Mouse (Mus musculus) liver, postnatal 0 days (tissue): ENCODE data around the gene Cdc37l1. TPM values are rescaled to one million over a fixed set of nuclear protein-coding genes. Genes with fewer than 3 reads are reported as not detected.

ENCODE experiments used
- ATAC-seq: fragments of 200-750 bp; cut with Nextera tagmentation; 2 replicates; pipeline ENCODE4 v1.8.0; 2017; ENCODE audit warnings: mild to moderate bottlenecking, moderate library complexity
- DNase-seq: peaks from one replicate; pipeline ENCODE4 v3.0.0-alpha.2; 2016
- H3K27ac ChIP-seq: fragments of 300-500 bp; sonication (generic); 2 replicates; pipeline ENCODE4 v1.5.1; 2014; ENCODE audit warnings: antibody characterized with exemption, moderate library complexity, mild to moderate bottlenecking, low read depth
- H3K27me3 ChIP-seq: fragments of 300-500 bp; sonication (generic); 2 replicates; pipeline ENCODE4 v1.6.1; 2014; ENCODE audit warnings: low read length, control low read depth, mixed read lengths; ENCODE audit not compliant: insufficient read depth
- H3K36me3 ChIP-seq: fragments of 300-500 bp; sonication (generic); replicated peaks from 2 replicates; pipeline ENCODE4 v1.6.1; 2014; ENCODE audit warnings: mild to moderate bottlenecking, control low read depth, low read length, moderate library complexity, mixed read lengths; ENCODE audit not compliant: insufficient read depth
- H3K4me1 ChIP-seq: fragments of 300-500 bp; sonication (generic); 2 replicates; pipeline ENCODE4 v1.6.1; 2014; ENCODE audit warnings: antibody characterized with exemption, mild to moderate bottlenecking, control low read depth; ENCODE audit not compliant: insufficient read depth
- H3K4me2 ChIP-seq: fragments of 300-500 bp; sonication (generic); 2 replicates; pipeline ENCODE4 v1.6.1; 2014; ENCODE audit warnings: low read depth, mild to moderate bottlenecking, low read length, moderate library complexity, mixed read lengths
- H3K4me3 ChIP-seq: fragments of 300-500 bp; sonication (generic); 2 replicates; pipeline ENCODE4 v1.5.1; 2014; ENCODE audit warnings: low read depth, low read length
- H3K9ac ChIP-seq: fragments of 300-500 bp; sonication (generic); replicated peaks from 2 replicates; pipeline ENCODE4 v1.6.1; 2014; ENCODE audit warnings: mild to moderate bottlenecking, moderate library complexity
- H3K9me3 ChIP-seq: fragments of 300-500 bp; sonication (generic); 2 replicates; pipeline ENCODE4 v1.6.1; 2016; ENCODE audit warnings: mild to moderate bottlenecking, control low read depth, low read length, mixed read lengths
- CTCF ChIP-seq: sonication (generic); IDR thresholded peaks from 2 replicates; pipeline ENCODE4 v1.5.1; 2016; ENCODE audit warnings: antibody characterized with exemption, low read depth
- EP300 ChIP-seq: IDR thresholded peaks from 2 replicates; pipeline ENCODE4 v1.6.1; 2016; ENCODE audit warnings: antibody characterized with exemption, low read depth, mild to moderate bottlenecking
- WGBS: fragments of 180-500 bp; shearing (Covaris S2); extraction: QIAGEN DNeasy Blood & Tissue Kit; methylation state at CpG from one replicate; pipeline ENCODE4 v1.1.7; 2014; ENCODE audit not compliant: insufficient replicate concordance; 5-methylcytosine and 5-hydroxymethylcytosine counted together
- polyA plus RNA-seq: library from polyadenylated mRNA; unstranded; fragments of >200 nt; fragmentation: Nextera tagmentation; extraction: Ambion mirVana; gene quantifications from 2 replicates; pipeline ENCODE4 v1.2.1, GENCODE M21; 2015

Gene Cdc37l1
- polyA plus RNA-seq, 1 experiment from 2014 or later: 10.2 TPM

- Histone ChIP-seq H3K27ac (no peak overlapping the region), H3K36me3 (peaks cover 72% of the 10 kb centered on the region), H3K27me3 (no peaks in the 10 kb centered on the region), H3K9me3 (no peaks in the 10 kb centered on the region), H3K4me2 (no peak overlapping the region), H3K9ac (no peak overlapping the region), H3K4me3 (no peak overlapping the region), H3K4me1 (no peaks in the 10 kb centered on the region)
- 63% methylated on average over 11 of the region's 11 CpGs for WGBS
- TF ChIP-seq EP300 (no peak), CTCF (no peak)
- no peak for DNase-seq
- peak; percentile 59 for ATAC-seq
These were observed 34.3 kb downstream of the Cdc37l1 start for GRCm38 (mm10) chr19:29024391-29024947.

DNA sequence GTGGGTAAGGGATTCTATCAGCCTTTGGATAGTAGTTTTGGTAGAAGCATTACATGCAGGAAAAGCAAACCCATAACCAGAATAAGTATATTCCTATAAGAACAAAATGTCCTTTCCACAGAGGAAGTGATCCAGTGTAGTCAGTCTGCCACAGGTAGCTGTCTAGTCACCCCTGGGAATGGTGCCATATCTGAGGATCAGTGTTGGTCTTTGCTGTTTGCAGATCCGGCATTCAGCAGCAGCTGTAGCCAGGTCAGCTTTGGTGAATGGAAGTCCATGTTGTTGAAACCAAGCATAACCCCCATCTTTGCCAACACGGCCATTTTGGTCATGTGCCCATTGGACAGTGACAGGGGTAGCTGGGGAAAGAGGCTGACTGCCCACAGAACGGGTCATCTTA lies 41.6 kb downstream of the Cdc37l1 start:
- Histone ChIP-seq H3K27ac (no peak overlapping the region), H3K27me3 (no peaks in the 10 kb centered on the region), H3K4me1 (no peaks in the 10 kb centered on the region), H3K4me2 (no peak overlapping the region), H3K9me3 (no peaks in the 10 kb centered on the region), H3K9ac (no peak overlapping the region), H3K4me3 (no peak overlapping the region), H3K36me3 (peaks cover 20% of the 10 kb centered on the region)
- DNase-seq (peak; percentile 42), ATAC-seq (peak; percentile 88)
- WGBS: 71% methylated on average over 3 of the region's 3 CpGs
- TF ChIP-seq EP300 (no peak), CTCF (no peak)

DNA sequence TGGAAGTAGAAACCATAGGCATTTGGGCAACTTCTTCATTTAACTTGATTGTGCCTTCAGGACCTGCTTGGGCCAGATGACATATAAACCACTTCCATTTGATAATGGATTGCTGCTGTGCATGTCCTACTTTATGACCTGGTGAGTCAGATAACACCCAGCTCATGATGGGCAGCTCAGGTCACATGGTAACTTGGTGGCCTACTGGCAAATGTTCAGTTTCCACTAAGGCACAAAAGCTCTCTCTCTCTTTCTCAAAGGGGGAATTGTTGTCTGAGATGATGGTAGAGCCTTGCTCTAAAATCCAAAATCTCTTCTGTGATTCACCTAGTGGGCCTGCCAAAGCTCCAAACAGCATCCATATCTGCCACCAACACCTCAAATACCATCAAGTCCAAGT lies 42.5 kb downstream of the Cdc37l1 start:
- Histone ChIP-seq H3K27ac (no peak overlapping the region), H3K27me3 (no peaks in the 10 kb centered on the region), H3K36me3 (peaks cover 14% of the 10 kb centered on the region), H3K9me3 (no peaks in the 10 kb centered on the region), H3K9ac (no peak overlapping the region), H3K4me2 (no peak overlapping the region), H3K4me3 (no peak overlapping the region), H3K4me1 (no peaks in the 10 kb centered on the region)
- ATAC-seq (no peak), DNase-seq (no peak)
- TF ChIP-seq CTCF (no peak), EP300 (no peak)

DNA sequence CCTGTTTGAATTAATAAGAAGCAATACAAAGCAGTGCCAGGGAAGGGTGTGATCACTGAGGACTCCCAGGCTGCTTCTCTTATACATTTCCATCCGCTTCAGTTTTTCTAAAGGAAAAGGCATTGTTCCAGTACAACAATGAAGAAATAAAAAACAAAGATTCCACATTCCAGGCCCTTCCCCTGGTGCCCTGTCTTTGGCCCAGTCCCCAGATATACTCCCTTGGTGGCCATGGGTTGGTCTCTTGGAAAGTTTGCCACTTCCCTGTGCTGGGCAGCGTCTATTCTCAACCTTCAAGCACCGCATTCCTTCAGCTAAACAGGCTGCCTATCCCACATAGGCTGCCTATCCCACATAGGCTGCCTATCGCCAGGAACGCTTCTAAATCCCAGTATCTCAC lies 46.9 kb downstream of the Cdc37l1 start:
- no peak overlapping the region for H3K27ac ChIP-seq
- H3K4me2 ChIP-seq: no peak overlapping the region
- H3K36me3 ChIP-seq: peaks cover 11% of the 10 kb centered on the region
- 87% methylated on average over 5 of the region's 5 CpGs for WGBS
- TF ChIP-seq CTCF (no peak), EP300 (no peak)
- no peak overlapping the region for H3K9ac ChIP-seq
- no peak for DNase-seq
- no peak for ATAC-seq
- H3K4me1 ChIP-seq: no peaks in the 10 kb centered on the region
- no peaks in the 10 kb centered on the region for H3K27me3 ChIP-seq
- H3K4me3 ChIP-seq: no peak overlapping the region
- H3K9me3 ChIP-seq: no peaks in the 10 kb centered on the region

GRCm38 (mm10) chr19:29037541-29037940 lies 47.4 kb downstream of the Cdc37l1 start:
- Histone ChIP-seq H3K36me3 (peaks cover 11% of the 10 kb centered on the region), H3K27me3 (no peaks in the 10 kb centered on the region), H3K27ac (no peak overlapping the region), H3K4me2 (no peak overlapping the region), H3K9ac (no peak overlapping the region), H3K9me3 (no peaks in the 10 kb centered on the region), H3K4me1 (no peaks in the 10 kb centered on the region), H3K4me3 (no peak overlapping the region)
- ATAC-seq (no peak), DNase-seq (no peak)
- TF ChIP-seq CTCF: no peak
- TF ChIP-seq EP300: no peak
- WGBS: 83% methylated on average over 10 of the region's 10 CpGs

DNA sequence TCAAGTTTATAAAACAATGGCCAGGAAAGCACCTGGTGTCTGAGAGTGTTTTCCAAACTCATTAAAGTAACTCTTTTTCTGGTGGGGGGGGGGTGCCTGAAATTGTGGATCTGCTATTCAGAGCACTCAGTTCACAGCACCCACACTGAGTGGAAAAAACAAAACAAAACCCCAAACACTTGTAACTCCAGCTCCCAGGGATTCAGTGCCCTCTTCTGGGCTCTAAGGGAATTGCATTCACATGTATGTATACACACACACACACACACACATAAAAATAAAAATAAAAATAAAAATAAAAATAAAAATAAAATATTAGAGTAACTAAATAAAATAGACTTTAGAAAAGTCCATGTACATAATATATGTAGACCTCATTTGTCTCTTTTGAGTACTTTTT lies 49.2 kb downstream of the Cdc37l1 start:
- TF ChIP-seq EP300 (no peak), CTCF (peak; percentile 23)

GRCm38 (mm10) chr19:29040206-29040605 lies 50.1 kb downstream of the Cdc37l1 start:
- Histone ChIP-seq H3K36me3 (peaks cover 6% of the 10 kb centered on the region), H3K27me3 (no peaks in the 10 kb centered on the region), H3K9ac (no peak overlapping the region), H3K27ac (no peak overlapping the region), H3K9me3 (no peaks in the 10 kb centered on the region), H3K4me2 (no peak overlapping the region), H3K4me3 (no peak overlapping the region), H3K4me1 (no peaks in the 10 kb centered on the region; the same call in 1 of the 2 replicates)
- TF ChIP-seq CTCF: no peak
- DNase-seq (no peak), ATAC-seq (no peak)
- WGBS: 79% methylated on average over 4 of the region's 4 CpGs

More for the DNA sequence above, 49.2 kb downstream of the Cdc37l1 start:
- H3K4me3 ChIP-seq: no peak overlapping the region
- H3K9ac ChIP-seq: no peak overlapping the region
- peaks cover 11% of the 10 kb centered on the region for H3K36me3 ChIP-seq
- no peak overlapping the region for H3K4me2 ChIP-seq
- ATAC-seq: no peak
- no peaks in the 10 kb centered on the region; the same call in 1 of the 2 replicates for H3K4me1 ChIP-seq
- H3K27ac ChIP-seq: no peak overlapping the region
- DNase-seq: no peak
- H3K9me3 ChIP-seq: no peaks in the 10 kb centered on the region
- H3K27me3 ChIP-seq: no peaks in the 10 kb centered on the region
